Mouse (Mus musculus) embryo, embryonic 10 days (tissue): ENCODE measurements around the gene Btbd35f26.
"Not testable (repeated sequence)": the region's sequence is repeated elsewhere in the genome, so short reads cannot be mapped to it uniquely, and the experiment has no call there.

Experiments used
- DNase-seq: peaks from one replicate; pipeline ENCODE4 v3.0.0-alpha.2; 2015; ENCODE audit warnings: low spot score

Btbd35f26 gene

GRCm38 (mm10) chrX:31336154-31336553 is at the start of gene Btbd35f26:
Gene Btbd35f26 (plus strand): TSS chrX:31336454.
- DNase-seq: not testable (repeated sequence)

- not testable (repeated sequence) for DNase-seq
Measured at GRCm38 (mm10) chrX:31341924-31342323, 5.7 kb downstream of the Btbd35f26 start.

GRCm38 (mm10) chrX:31383818-31384217 is 47.6 kb downstream of the Btbd35f26 start, which contains the start of gene Btbd35f19:
Gene Btbd35f19 (minus strand): TSS chrX:31383918.
- DNase-seq: not testable (repeated sequence)
